Mouse (Mus musculus): Measurements from ENCODE around the gene Tgfb3. TPM values are rescaled to one million over a fixed set of nuclear protein-coding genes. Genes with fewer than 3 reads are reported as not detected.
A peak's percentile ranks its signal among the peaks of the same experiment; 100 is the strongest.

Gene Tgfb3
- polyA plus RNA-seq, 1 experiment from 2014 or later, result 35.8 TPM

GRCm38 (mm10) chr12:86017360-86017759 is 61.5 kb downstream of the Tgfb3 start:
- Histone ChIP-seq H3K4me3 (replicated peaks; ENCODE audit: low read length) (no peak overlapping the region), H3K9me3 (replicated peaks; ENCODE audit: control insufficient read depth, low read length) (no peaks in the 10 kb centered on the region), H3K4me1 (ENCODE audit: control insufficient read depth, insufficient read depth, low read length) (peaks cover 5% of the 10 kb centered on the region), H3K27ac (ENCODE audit: low read length) (no peak overlapping the region), H3K36me3 (ENCODE audit: control insufficient read depth, insufficient read depth, low read length) (no peaks in the 10 kb centered on the region), H3K4me2 (ENCODE audit: low read depth, low read length) (no peak overlapping the region), H3K9ac (ENCODE audit: low read length) (no peak overlapping the region), H3K27me3 (ENCODE audit: control insufficient read depth, insufficient read depth, low read length) (no peaks in the 10 kb centered on the region)
- WGBS, result 53% methylated on average over 5 of the region's 5 CpGs
- ATAC-seq (ENCODE audit: insufficient read depth, low FRiP score), result no peak

GRCm38 (mm10) chr12:86015114-86015513 is 63.7 kb downstream of the Tgfb3 start:
- Histone ChIP-seq H3K4me2 (ENCODE audit: low read depth, low read length) (no peak overlapping the region), H3K9ac (ENCODE audit: low read length) (no peak overlapping the region), H3K4me1 (ENCODE audit: control insufficient read depth, insufficient read depth, low read length) (no peaks in the 10 kb centered on the region), H3K4me3 (replicated peaks; ENCODE audit: low read length) (no peak overlapping the region), H3K27ac (ENCODE audit: low read length) (no peak overlapping the region), H3K36me3 (ENCODE audit: control insufficient read depth, insufficient read depth, low read length) (no peaks in the 10 kb centered on the region), H3K9me3 (replicated peaks; ENCODE audit: control insufficient read depth, low read length) (no peaks in the 10 kb centered on the region), H3K27me3 (ENCODE audit: control insufficient read depth, insufficient read depth, low read length) (no peaks in the 10 kb centered on the region)
- ATAC-seq (ENCODE audit: insufficient read depth, low FRiP score), result no peak
- WGBS, result 75% methylated on average over 2 of the region's 2 CpGs

GRCm38 (mm10) chr12:86014621-86015020 is 64.2 kb downstream of the Tgfb3 start:
- ATAC-seq (ENCODE audit: insufficient read depth, low FRiP score), result no peak
- Histone ChIP-seq H3K36me3 (ENCODE audit: control insufficient read depth, insufficient read depth, low read length) (no peaks in the 10 kb centered on the region), H3K4me1 (ENCODE audit: control insufficient read depth, insufficient read depth, low read length) (no peaks in the 10 kb centered on the region), H3K27ac (ENCODE audit: low read length) (no peak overlapping the region), H3K4me3 (replicated peaks; ENCODE audit: low read length) (no peak overlapping the region), H3K9me3 (replicated peaks; ENCODE audit: control insufficient read depth, low read length) (no peaks in the 10 kb centered on the region), H3K27me3 (ENCODE audit: control insufficient read depth, insufficient read depth, low read length) (no peaks in the 10 kb centered on the region), H3K9ac (ENCODE audit: low read length) (no peak overlapping the region), H3K4me2 (ENCODE audit: low read depth, low read length) (no peak overlapping the region)
- WGBS, result 86% methylated on average over 3 of the region's 3 CpGs

GRCm38 (mm10) chr12:86014174-86014573 is 64.7 kb downstream of the Tgfb3 start:
- Histone ChIP-seq H3K9ac (ENCODE audit: low read length) (no peak overlapping the region), H3K36me3 (ENCODE audit: control insufficient read depth, insufficient read depth, low read length) (no peaks in the 10 kb centered on the region), H3K27ac (ENCODE audit: low read length) (no peak overlapping the region), H3K9me3 (replicated peaks; ENCODE audit: control insufficient read depth, low read length) (no peaks in the 10 kb centered on the region), H3K4me3 (replicated peaks; ENCODE audit: low read length) (no peak overlapping the region), H3K4me2 (ENCODE audit: low read depth, low read length) (no peak overlapping the region), H3K27me3 (ENCODE audit: control insufficient read depth, insufficient read depth, low read length) (no peaks in the 10 kb centered on the region), H3K4me1 (ENCODE audit: control insufficient read depth, insufficient read depth, low read length) (no peaks in the 10 kb centered on the region)
- WGBS, result 83% methylated on average over 2 of the region's 2 CpGs
- ATAC-seq (ENCODE audit: insufficient read depth, low FRiP score), result no peak

GRCm38 (mm10) chr12:86012195-86012594 is 66.6 kb downstream of the Tgfb3 start:
- WGBS, result 72% methylated on average over 2 of the region's 2 CpGs
- Histone ChIP-seq H3K4me2 (ENCODE audit: low read depth, low read length) (no peak overlapping the region), H3K27ac (ENCODE audit: low read length) (no peak overlapping the region), H3K36me3 (ENCODE audit: control insufficient read depth, insufficient read depth, low read length) (no peaks in the 10 kb centered on the region), H3K9ac (ENCODE audit: low read length) (no peak overlapping the region), H3K27me3 (ENCODE audit: control insufficient read depth, insufficient read depth, low read length) (no peaks in the 10 kb centered on the region), H3K9me3 (replicated peaks; ENCODE audit: control insufficient read depth, low read length) (no peaks in the 10 kb centered on the region), H3K4me3 (replicated peaks; ENCODE audit: low read length) (no peak overlapping the region), H3K4me1 (ENCODE audit: control insufficient read depth, insufficient read depth, low read length) (peaks cover 8% of the 10 kb centered on the region)
- ATAC-seq (ENCODE audit: insufficient read depth, low FRiP score), result no peak

GRCm38 (mm10) chr12:86010656-86011055 is 68.2 kb downstream of the Tgfb3 start:
- no peak overlapping the region for H3K4me3 ChIP-seq (replicated peaks; ENCODE audit: low read length)
- ATAC-seq (ENCODE audit: insufficient read depth, low FRiP score), result no peak
- H3K27ac ChIP-seq (ENCODE audit: low read length), result no peak overlapping the region
- 62% methylated on average over 5 of the region's 5 CpGs for WGBS
- no peaks in the 10 kb centered on the region for H3K9me3 ChIP-seq (replicated peaks; ENCODE audit: control insufficient read depth, low read length)
- no peaks in the 10 kb centered on the region for H3K36me3 ChIP-seq (ENCODE audit: control insufficient read depth, insufficient read depth, low read length)
- no peak overlapping the region for H3K4me2 ChIP-seq (ENCODE audit: low read depth, low read length)
- H3K9ac ChIP-seq (ENCODE audit: low read length), result no peak overlapping the region
- peaks cover 13% of the 10 kb centered on the region for H3K4me1 ChIP-seq (ENCODE audit: control insufficient read depth, insufficient read depth, low read length)
- H3K27me3 ChIP-seq (ENCODE audit: control insufficient read depth, insufficient read depth, low read length), result no peaks in the 10 kb centered on the region

GRCm38 (mm10) chr12:86007377-86007776 is 71.5 kb downstream of the Tgfb3 start:
- H3K27me3 ChIP-seq (ENCODE audit: control insufficient read depth, insufficient read depth, low read length), result no peaks in the 10 kb centered on the region
- no peak overlapping the region for H3K9ac ChIP-seq (ENCODE audit: low read length)
- H3K9me3 ChIP-seq (replicated peaks; ENCODE audit: control insufficient read depth, low read length), result no peaks in the 10 kb centered on the region
- H3K4me2 ChIP-seq (ENCODE audit: low read depth, low read length), result no peak overlapping the region
- H3K27ac ChIP-seq (ENCODE audit: low read length), result peak overlapping the region; percentile 76
- peaks cover 13% of the 10 kb centered on the region for H3K4me1 ChIP-seq (ENCODE audit: control insufficient read depth, insufficient read depth, low read length)
- H3K36me3 ChIP-seq (ENCODE audit: control insufficient read depth, insufficient read depth, low read length), result no peaks in the 10 kb centered on the region
- peak; percentile 62; the same call in 1 of the 2 replicates for ATAC-seq (ENCODE audit: insufficient read depth, low FRiP score)
- WGBS, result 40% methylated on average over 3 of the region's 3 CpGs
- no peak overlapping the region for H3K4me3 ChIP-seq (replicated peaks; ENCODE audit: low read length)

Other genes starting within 250 kb of the Tgfb3 start
- 54.1 and 56.6 TPM in 2 replicates for gene Ift43, start 3.5 kb upstream of the Tgfb3 start, polyA plus RNA-seq (2015; fragmentation: Nextera tagmentation; extraction: Ambion mirVana)
- gene Gpatch2l, start 162.8 kb upstream of the Tgfb3 start, polyA plus RNA-seq (2015; fragmentation: Nextera tagmentation; extraction: Ambion mirVana), result 15.5 and 17.2 TPM in 2 replicates

All from stomach, embryonic 16.5 days (tissue).